Mouse (Mus musculus) lung, adult 2 months (tissue): ENCODE results near the gene Scgb1c1.

Experiments
- CTCF ChIP-seq: fragments of 200-500 bp; IDR thresholded peaks from 2 replicates; pipeline ENCODE4 v1.5.1; 2011; ENCODE audit warnings: mild to moderate bottlenecking, low read length, control low read depth; ENCODE audit not compliant: insufficient read depth
- POLR2A ChIP-seq: fragments of 200-500 bp; IDR thresholded peaks from 2 replicates; pipeline ENCODE4 v1.6.1; 2011; ENCODE audit warnings: low read depth, mild to moderate bottlenecking, control low read depth, low read length, borderline replicate concordance; ENCODE audit errors: extremely low read depth

DNA sequence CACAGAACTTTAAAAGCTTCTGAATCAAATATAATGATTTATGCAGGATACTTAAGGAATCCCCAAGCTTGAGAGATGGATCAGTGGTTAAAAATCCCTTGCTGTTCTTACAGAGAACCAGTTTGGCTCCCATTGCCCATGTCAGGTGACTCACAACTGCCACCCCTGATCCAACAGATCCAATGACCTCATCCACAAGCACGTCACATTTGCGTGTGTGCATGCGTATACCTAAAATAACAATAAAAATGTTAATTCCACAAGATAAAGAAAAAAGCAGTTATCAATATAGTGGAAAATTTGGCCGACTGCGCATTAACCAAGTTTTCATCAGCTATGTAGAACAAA, 24.1 kb upstream of the Scgb1c1 start:
- TF ChIP-seq CTCF: no peak
- no peak for TF ChIP-seq POLR2A
